Mouse (Mus musculus) cortical plate, adult 2 months (tissue): ENCODE data around the gene Lrsam1.

Experiments
- CTCF ChIP-seq: fragments of 200-500 bp; IDR thresholded peaks from 2 replicates; pipeline ENCODE4 v1.5.1; 2011; ENCODE audit warnings: mild to moderate bottlenecking, control low read depth, low read length; ENCODE audit not compliant: insufficient read depth; ENCODE audit errors: extremely low read depth
- POLR2A ChIP-seq: fragments of 200-500 bp; IDR thresholded peaks from 2 replicates; pipeline ENCODE4 v1.6.1; 2011; ENCODE audit warnings: mild to moderate bottlenecking, low read length, control low read depth; ENCODE audit not compliant: insufficient read depth; ENCODE audit errors: extremely low read depth

DNA sequence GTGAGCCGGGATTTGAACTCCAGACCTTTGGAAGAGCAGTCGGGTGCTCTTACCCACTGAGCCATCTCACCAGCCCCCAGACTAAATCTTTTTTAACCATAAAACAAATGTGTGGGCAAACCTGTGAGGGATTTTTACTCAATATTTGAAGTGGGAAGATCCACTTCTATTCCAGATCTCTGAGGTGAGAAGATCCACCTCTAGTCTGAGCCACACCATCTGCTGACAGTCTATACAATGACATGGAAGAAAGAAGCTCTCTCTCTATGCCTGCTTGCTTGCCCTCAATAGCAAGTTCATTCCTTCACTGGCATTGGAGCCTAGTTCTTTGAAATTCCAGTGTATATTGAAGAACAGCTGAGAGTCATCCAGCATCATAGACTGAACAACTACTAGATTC is 38.3 kb upstream of the Lrsam1 start:
- TF ChIP-seq CTCF (no peak), POLR2A (no peak)
